Mouse (Mus musculus) CH12.LX (cell line): ENCODE results near the gene Gfpt1. TPM values are rescaled to one million over a fixed set of nuclear protein-coding genes. Genes with fewer than 3 reads are reported as not detected.

Experiments
- DNase-seq: peaks from one replicate; pipeline ENCODE4 v3.0.0-alpha.2; 2013; ENCODE audit errors: extremely low read depth
- H3K27ac ChIP-seq: 2 replicates; pipeline ENCODE4 v1.5.1; 2012; ENCODE audit warnings: low read depth, mild to moderate bottlenecking, control low read depth, moderate library complexity; ENCODE audit not compliant: insufficient read depth
- H3K27me3 ChIP-seq: replicated peaks from 2 replicates; pipeline ENCODE3; 2012; ENCODE audit warnings: inconsistent platforms
- H3K36me3 ChIP-seq, 2 experiments: replicated peaks in 1 of 2; 2 replicates each; pipeline versions ENCODE3 to v1.6.1; 2012; ENCODE audit warnings: inconsistent platforms in 1 of 2, low read length in 1 of 2, mild to moderate bottlenecking in 1 of 2, mixed read lengths in 1 of 2, moderate library complexity in 1 of 2; ENCODE audit not compliant: control insufficient read depth in 1 of 2, insufficient read depth in 1 of 2
- H3K4me1 ChIP-seq, 2 experiments: 2 replicates each; pipeline ENCODE4 v1.6.1; 2012; ENCODE audit warnings: inconsistent platforms in 1 of 2, moderate library complexity in 1 of 2; ENCODE audit not compliant: insufficient read depth in 2 of 2, control insufficient read depth in 1 of 2
- H3K4me2 ChIP-seq: 2 replicates; pipeline ENCODE4 v1.6.1; 2012; ENCODE audit warnings: low read depth, mild to moderate bottlenecking, control low read depth; ENCODE audit not compliant: poor library complexity, insufficient read depth, severe bottlenecking
- H3K4me3 ChIP-seq, 3 experiments: fragments of 150-350 bp in 1 of 3; sonication (generic) in 1 of 3; replicated peaks in 1 of 3; 2 replicates each; pipeline versions ENCODE3 to v1.5.1; 2011 to 2012; ENCODE audit warnings: low read depth in 2 of 3, low read length in 2 of 3, mild to moderate bottlenecking in 2 of 3, moderate library complexity in 2 of 3, control low read depth in 1 of 3, improper control_type of control experiment in 1 of 3, inconsistent platforms in 1 of 3, mixed read lengths in 1 of 3; ENCODE audit not compliant: poor library complexity in 1 of 3
- H3K79me2 ChIP-seq: replicated peaks from 2 replicates; pipeline ENCODE4 v1.6.1; 2012; ENCODE audit warnings: mild to moderate bottlenecking, moderate library complexity; ENCODE audit not compliant: control insufficient read depth, poor library complexity, insufficient read depth, severe bottlenecking; ENCODE audit errors: extremely low read depth
- H3K9ac ChIP-seq: 2 replicates; pipeline ENCODE4 v1.6.1; 2012; ENCODE audit warnings: low read depth, mild to moderate bottlenecking, control low read depth, moderate library complexity; ENCODE audit not compliant: insufficient read depth
- H3K9me3 ChIP-seq: replicated peaks from 2 replicates; pipeline ENCODE3; 2012; ENCODE audit warnings: low read length, inconsistent platforms, mixed read lengths
- CHD1 ChIP-seq: IDR thresholded peaks from 2 replicates; pipeline ENCODE4 v1.6.1; 2012; ENCODE audit warnings: low read depth, low read length, improper control_type of control experiment, inconsistent platforms
- CHD2 ChIP-seq: IDR thresholded peaks from 2 replicates; pipeline ENCODE4 v1.6.1; 2011; ENCODE audit warnings: low read length, improper control_type of control experiment
- CTCF ChIP-seq, 2 experiments: IDR thresholded peaks in 1 of 2; conservative IDR thresholded peaks in 1 of 2; 2 replicates each; pipeline ENCODE4 v1.5.1; 2011 to 2012; ENCODE audit warnings: low read depth in 2 of 2, low read length in 2 of 2, improper control_type of control experiment in 1 of 2, inconsistent platforms in 1 of 2, mild to moderate bottlenecking in 1 of 2, moderate library complexity in 1 of 2
- E2F4 ChIP-seq: IDR thresholded peaks from 2 replicates; pipeline ENCODE4 v1.6.1; 2011; ENCODE audit warnings: low read depth, low read length, improper control_type of control experiment; ENCODE audit not compliant: insufficient replicate concordance
- EP300 ChIP-seq: IDR thresholded peaks from 2 replicates; pipeline ENCODE4 v1.6.1; 2011; ENCODE audit warnings: low read length, improper control_type of control experiment
- HCFC1 ChIP-seq: IDR thresholded peaks from 2 replicates; pipeline ENCODE4 v1.6.1; 2012; ENCODE audit warnings: low read depth, mild to moderate bottlenecking, inconsistent platforms, low read length, improper control_type of control experiment
- JUN ChIP-seq: IDR thresholded peaks from 2 replicates; pipeline ENCODE4 v1.6.1; 2011; ENCODE audit warnings: low read depth, mild to moderate bottlenecking, low read length, improper control_type of control experiment, moderate library complexity; ENCODE audit not compliant: insufficient read depth
- KAT2A ChIP-seq: IDR thresholded peaks from 2 replicates; pipeline ENCODE4 v1.6.1; 2012; ENCODE audit warnings: low read length, improper control_type of control experiment, inconsistent platforms; ENCODE audit not compliant: insufficient replicate concordance
- MAX ChIP-seq: IDR thresholded peaks from 2 replicates; pipeline ENCODE4 v1.6.1; 2011; ENCODE audit warnings: low read length, improper control_type of control experiment
- MXI1 ChIP-seq: IDR thresholded peaks from 2 replicates; pipeline ENCODE4 v1.6.1; 2011; ENCODE audit warnings: mild to moderate bottlenecking, low read depth, low read length, improper control_type of control experiment
- NELFE ChIP-seq: IDR thresholded peaks from 2 replicates; pipeline ENCODE4 v1.6.1; 2011; ENCODE audit warnings: low read depth, low read length, improper control_type of control experiment
- POLR2AphosphoS2 ChIP-seq: IDR thresholded peaks from 2 replicates; pipeline ENCODE4 v1.6.1; 2011; ENCODE audit warnings: low read depth, low read length, improper control_type of control experiment
- SMC3 ChIP-seq: IDR thresholded peaks from 2 replicates; pipeline ENCODE4 v1.6.1; 2011; ENCODE audit warnings: low read depth, low read length, improper control_type of control experiment
- TBP ChIP-seq: conservative IDR thresholded peaks from 2 replicates; pipeline ENCODE4 v1.6.1; 2011; ENCODE audit warnings: low read depth, low read length, improper control_type of control experiment
- UBTF ChIP-seq: IDR thresholded peaks from 2 replicates; pipeline ENCODE4 v1.6.1; 2012; ENCODE audit warnings: low read depth, mild to moderate bottlenecking, inconsistent platforms, low read length, improper control_type of control experiment, moderate library complexity
- USF1 ChIP-seq: IDR thresholded peaks from 2 replicates; pipeline ENCODE4 v1.6.1; 2014; ENCODE audit warnings: low read depth, mild to moderate bottlenecking, inconsistent platforms, low read length, improper control_type of control experiment
- USF2 ChIP-seq: conservative IDR thresholded peaks from 2 replicates; pipeline ENCODE4 v1.6.1; 2011; ENCODE audit warnings: low read depth, low read length, improper control_type of control experiment
- ZC3H11A ChIP-seq: IDR thresholded peaks from 2 replicates; pipeline ENCODE4 v1.6.1; 2012; ENCODE audit warnings: low read depth, mild to moderate bottlenecking, inconsistent platforms, low read length, improper control_type of control experiment
- ZNF384 ChIP-seq: IDR thresholded peaks from 2 replicates; pipeline ENCODE4 v1.6.1; 2012; ENCODE audit warnings: low read depth, low read length, improper control_type of control experiment, inconsistent platforms
- dilution Hi-C: fragments of 300-500 bp; cut with MboI; formaldehyde crosslinking; loops from 2 replicates; pipeline ENCODE4 v1.14.3; 2020; ENCODE audit warnings: low sequenced_read_pairs; ENCODE audit not compliant: extremely low pct_unique_long_range_greater_than_20kb, extremely low pct_ligation_motif_present
- in situ Hi-C: fragments of 300-500 bp; cut with MboI; formaldehyde crosslinking; loops from 3 replicates; pipeline ENCODE4 v1.14.3; 2019; ENCODE audit warnings: low sequenced_read_pairs, low pct_ligation_motif_present, low pct_unique_long_range_greater_than_20kb, mixed read lengths
- polyA plus RNA-seq: library from polyadenylated mRNA; unstranded; fragments of >175 nt; gene quantifications from 2 replicates; pipeline ENCODE4 v1.2.1, GENCODE M21; 2012; ENCODE audit warnings: low read depth; ENCODE audit not compliant: insufficient read length
- total RNA-seq, 2 experiments: library from RNA; depleted of rRNA; stranded (reverse); fragments of 300-350 nt in 1 of 2; fragments of >200 nt in 1 of 2; gene quantifications; 2 replicates each; pipeline ENCODE4 v1.2.3; 2012 to 2014

The Gfpt1 gene
- total and polyA plus RNA-seq, 3 experiments, result 24.9 to 35.3 (median 32.1) TPM

- Histone ChIP-seq H3K4me3 (no peak overlapping the region), H3K79me2 (no peaks in the 10 kb centered on the region), H3K36me3 (no peaks in the 10 kb centered on the region), H3K4me2 (no peak overlapping the region), H3K27ac (no peak overlapping the region), H3K9me3 (no peaks in the 10 kb centered on the region), H3K4me1 (peaks cover 7 to 13% of the 10 kb centered on the region in 2 experiments; a peak in 3 of 4 replicates), H3K9ac (no peak overlapping the region), H3K27me3 (no peaks in the 10 kb centered on the region)
- no peak for DNase-seq
- dilution Hi-C loops (no loop called here), in situ Hi-C loops (loop anchor here (5.0 to 10.0 kb wide), 2 partner anchors 225 to 352 kb away; no protein-coding TSS in a partner anchor)
- TF ChIP-seq USF2 (no peak), CHD1 (no peak), ZC3H11A (no peak), USF1 (no peak), HCFC1 (no peak), ZNF384 (no peak), POLR2AphosphoS2 (no peak)
Measured at GRCm38 (mm10) chr6:87102421-87102911, 59.8 kb downstream of the Gfpt1 start.

- H3K36me3 ChIP-seq, result no peaks in the 10 kb centered on the region
- H3K4me2 ChIP-seq, result no peak overlapping the region
- H3K9me3 ChIP-seq, result no peaks in the 10 kb centered on the region
- DNase-seq, result no peak
- no peak overlapping the region for H3K9ac ChIP-seq
- no peaks in the 10 kb centered on the region for H3K79me2 ChIP-seq
- in situ Hi-C loops, result loop anchor here (5.0 to 10.0 kb wide), 2 partner anchors 224 to 351 kb away; no protein-coding TSS in a partner anchor
- dilution Hi-C loops, result no loop called here
- TF ChIP-seq UBTF, result no peak
- no peak for TF ChIP-seq JUN
- TF ChIP-seq EP300, result no peak
- no peak for TF ChIP-seq CHD2
- no peak for TF ChIP-seq SMC3
- TF ChIP-seq NELFE, result no peak
- no peak for TF ChIP-seq MAX
- TF ChIP-seq E2F4, result no peak
- TF ChIP-seq CHD1, result no peak
- no peak for TF ChIP-seq KAT2A
- TF ChIP-seq MXI1, result no peak
- TF ChIP-seq HCFC1, result no peak
- TF ChIP-seq CTCF (conservative IDR thresholded peaks at IDR 0.05 in 1 of 2, IDR thresholded peaks at IDR 0.05 in 1 of 2; ENCODE audit: low read depth in 2 of 2, low read length in 2 of 2), result no peak
- TF ChIP-seq TBP, result no peak
- H3K4me3 ChIP-seq, result no peak overlapping the region
- H3K27me3 ChIP-seq, result no peaks in the 10 kb centered on the region
- no peak overlapping the region for H3K27ac ChIP-seq
- peaks cover 7 to 13% of the 10 kb centered on the region in 2 experiments; a peak in 3 of 4 replicates for H3K4me1 ChIP-seq
Measured at GRCm38 (mm10) chr6:87103314-87103713, 60.7 kb downstream of the Gfpt1 start.
